Mouse (Mus musculus): Measurements from ENCODE around the gene Dennd5b.

DNA sequence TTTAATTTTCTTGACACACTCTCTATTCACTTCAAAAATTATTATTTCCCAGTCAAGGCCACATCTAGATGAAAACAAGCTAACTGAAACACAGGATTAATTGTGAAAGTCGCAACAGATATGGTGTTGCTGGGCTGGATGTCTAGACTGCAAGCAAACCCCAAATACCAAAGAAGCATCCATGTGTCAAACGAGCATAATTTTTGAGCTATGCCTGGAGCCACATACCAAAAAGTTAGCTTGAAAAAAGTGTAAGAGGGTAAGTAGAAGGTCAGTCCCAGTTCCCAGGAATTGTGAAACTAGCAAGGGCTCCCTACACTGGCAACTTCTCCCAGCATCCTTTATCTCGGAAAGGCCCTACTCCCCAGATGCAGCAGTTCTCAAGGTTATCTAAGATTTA, 157.8 kb downstream of the Dennd5b start:
- TF ChIP-seq CHD2 (IDR thresholded peaks at IDR 0.05; ENCODE audit: low read depth, low read length), result no peak
- TF ChIP-seq ZNF384 (IDR thresholded peaks at IDR 0.05; ENCODE audit: low read depth, low read length), result no peak
- TF ChIP-seq MAFK (IDR thresholded peaks at IDR 0.05; ENCODE audit: insufficient read depth, low read depth, low read length), result no peak
- no peak for TF ChIP-seq HCFC1 (IDR thresholded peaks at IDR 0.05; ENCODE audit: borderline replicate concordance, insufficient read depth, low read length)
- TF ChIP-seq ZC3H11A (IDR thresholded peaks at IDR 0.05; ENCODE audit: borderline replicate concordance, low read depth, low read length), result no peak
